Mouse (Mus musculus) spleen, postnatal 10 days (tissue): ENCODE measurements around the gene Rbms1.

ENCODE experiments used
- DNase-seq, 2 experiments: peaks; one replicate each; pipeline ENCODE4 v3.0.0; 2021 to 2022; ENCODE audit warnings: low spot score in 2 of 2

Rbms1 gene

DNA sequence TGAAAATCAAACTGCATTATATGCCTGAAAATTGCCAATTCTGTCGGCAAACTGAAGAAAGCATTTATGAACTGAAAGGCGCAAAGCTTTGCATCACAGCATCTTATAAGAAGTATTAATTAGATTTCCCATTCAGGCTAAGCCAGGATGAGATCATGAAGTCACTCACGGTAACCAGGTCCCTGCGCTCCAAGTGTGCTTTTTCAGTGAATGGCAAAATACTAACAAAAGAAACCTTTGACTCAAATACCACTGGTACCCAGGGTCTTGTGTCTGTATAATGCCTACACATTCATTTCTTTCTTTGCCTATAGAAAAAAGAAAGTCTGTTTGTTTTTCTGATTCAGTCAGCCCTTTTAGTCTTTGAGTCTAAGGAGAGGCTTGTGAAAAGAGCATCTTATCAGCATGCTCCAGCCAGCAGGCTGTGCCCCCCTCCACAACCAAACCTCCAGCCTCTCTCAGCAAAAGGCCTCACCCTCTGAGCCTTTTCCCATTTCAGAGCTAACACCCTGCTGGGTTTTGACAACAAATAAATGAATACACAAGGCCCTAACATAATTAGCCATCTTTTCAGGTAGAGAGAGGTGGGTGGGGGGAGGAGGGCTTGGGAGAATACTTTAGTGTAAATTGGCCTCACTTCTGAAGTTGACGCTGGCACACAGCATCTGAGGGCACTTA, 83.7 kb downstream of the Rbms1 start:
- DNase-seq = no peak

DNA sequence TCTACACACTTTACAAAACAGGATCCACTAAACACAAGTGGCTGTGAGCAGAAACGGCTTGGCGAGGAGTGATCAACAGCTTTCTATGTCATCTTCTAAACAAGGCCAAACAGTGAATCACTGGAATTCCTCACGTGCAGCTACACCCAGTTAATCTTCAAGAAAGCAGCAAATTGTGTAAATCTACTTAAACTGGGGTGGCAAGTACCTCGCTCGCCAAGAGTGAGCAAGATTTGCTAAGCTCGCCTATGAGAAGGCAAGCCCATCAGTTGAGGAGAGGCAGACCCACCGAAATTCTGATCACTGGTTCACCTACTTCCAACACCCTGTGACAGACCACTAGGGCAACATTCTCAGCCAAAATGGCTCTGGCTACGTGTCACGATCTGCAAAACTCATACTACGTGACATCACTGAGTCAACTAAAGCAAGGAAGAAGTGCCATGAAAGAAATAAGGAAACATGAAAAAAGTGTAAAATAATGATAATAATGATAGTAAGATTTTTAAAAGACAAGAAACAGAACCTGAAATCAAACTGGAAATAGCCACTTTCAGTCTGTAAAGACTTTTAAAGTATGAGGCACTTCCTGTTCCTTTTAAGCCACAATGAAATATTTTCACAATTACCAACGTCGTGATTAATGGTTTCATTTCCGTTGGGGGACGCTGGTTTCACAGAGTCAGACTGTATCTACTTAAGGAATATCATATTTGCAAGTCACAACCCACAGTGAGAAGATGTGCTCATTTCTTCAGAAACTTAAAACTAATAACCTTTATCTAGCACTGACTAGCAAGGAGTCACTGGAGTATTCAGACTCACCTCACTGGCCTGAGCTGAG, 85.2 kb downstream of the Rbms1 start:
- no peak for DNase-seq

DNA sequence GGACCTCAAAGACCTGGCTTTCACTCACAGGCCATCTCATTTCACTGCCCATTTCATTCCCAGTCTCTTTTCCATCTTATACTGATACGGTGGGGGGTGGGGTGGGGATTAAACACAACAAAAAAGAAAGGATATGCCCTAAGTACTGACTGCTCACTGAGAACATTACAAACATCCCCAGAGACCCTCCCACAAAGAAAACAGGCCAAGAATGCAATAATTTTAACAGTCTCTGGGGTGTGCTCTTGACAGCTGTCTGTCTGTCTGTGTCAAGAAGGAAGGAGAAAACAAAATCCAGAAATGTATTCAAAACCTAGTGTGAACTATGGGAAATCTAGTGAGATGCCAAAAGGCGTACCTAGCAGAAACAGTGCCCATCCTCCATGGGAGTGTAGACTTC, 86.1 kb downstream of the Rbms1 start:
- DNase-seq = no peak

DNA sequence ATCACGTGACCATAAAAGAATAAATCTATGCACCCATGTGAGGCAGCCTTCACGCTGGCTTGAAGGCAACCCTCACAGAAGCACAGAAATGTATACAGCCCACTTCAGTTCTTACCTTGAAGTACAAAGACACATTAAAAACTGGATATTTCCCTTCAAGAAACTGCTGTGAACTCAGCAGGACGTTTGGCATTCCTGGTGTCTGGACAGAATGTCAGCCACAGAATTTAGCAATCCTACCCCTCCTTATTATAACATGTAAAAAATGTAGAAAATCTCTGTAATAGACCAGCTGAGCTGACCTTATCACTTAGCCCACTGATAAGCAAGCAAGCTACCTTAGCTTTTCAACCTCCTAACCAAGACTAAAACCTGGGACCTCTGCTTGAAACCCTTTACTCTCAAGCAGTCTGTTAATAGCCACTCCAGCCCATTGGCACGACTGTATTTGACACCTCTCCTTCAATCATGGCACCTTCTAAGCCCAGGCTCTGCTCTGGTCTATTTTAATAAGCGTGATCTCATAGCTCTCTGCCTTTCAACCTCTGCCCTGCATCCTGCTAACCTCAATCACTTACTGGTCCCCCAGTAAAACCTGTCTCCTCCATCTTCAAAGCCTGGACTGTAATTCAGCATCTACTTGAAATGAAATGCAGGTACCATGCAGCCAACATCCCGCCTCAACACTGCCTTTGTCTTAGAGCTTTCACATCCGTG, 90.7 kb downstream of the Rbms1 start:
- DNase-seq = no peak

DNA sequence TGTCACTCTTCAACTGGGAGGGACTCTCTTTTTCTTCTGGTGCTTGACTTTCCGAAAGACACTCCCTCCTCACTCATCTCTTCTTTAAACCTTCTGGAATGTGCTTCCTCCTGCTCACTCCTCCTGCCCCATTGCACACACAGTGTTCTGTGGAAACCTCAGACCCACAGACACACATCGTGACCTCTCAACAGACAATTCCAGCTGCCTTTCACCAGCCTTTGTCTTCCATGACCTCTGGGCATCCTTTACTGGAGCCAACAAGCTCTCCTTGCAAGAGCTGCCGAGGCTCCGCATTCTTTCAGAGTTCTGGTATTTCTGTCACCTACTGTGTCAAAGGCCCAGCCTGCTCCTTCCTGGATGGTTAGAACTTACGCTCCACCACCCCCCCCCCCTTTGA, 92.0 kb downstream of the Rbms1 start:
- DNase-seq = no peak

DNA sequence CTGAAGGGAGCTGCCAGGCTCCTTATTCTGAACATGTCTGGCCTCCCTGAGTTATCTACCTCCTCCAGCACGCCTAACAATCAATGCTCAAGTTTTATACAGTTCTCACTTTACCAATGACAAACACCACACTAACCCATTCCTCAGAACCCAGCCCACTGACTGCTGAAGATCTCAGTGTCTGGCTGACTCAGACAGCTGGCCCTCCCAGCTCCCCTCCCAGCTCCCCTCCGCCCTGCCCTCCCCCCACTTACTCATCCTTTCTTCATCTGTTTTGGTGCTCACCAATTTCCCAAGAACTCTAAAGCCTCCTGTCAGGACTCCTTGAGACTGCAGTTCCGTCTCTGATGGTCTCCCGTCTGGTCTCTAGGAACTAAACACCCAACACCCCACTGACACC, 92.5 kb downstream of the Rbms1 start:
- no peak for DNase-seq

DNA sequence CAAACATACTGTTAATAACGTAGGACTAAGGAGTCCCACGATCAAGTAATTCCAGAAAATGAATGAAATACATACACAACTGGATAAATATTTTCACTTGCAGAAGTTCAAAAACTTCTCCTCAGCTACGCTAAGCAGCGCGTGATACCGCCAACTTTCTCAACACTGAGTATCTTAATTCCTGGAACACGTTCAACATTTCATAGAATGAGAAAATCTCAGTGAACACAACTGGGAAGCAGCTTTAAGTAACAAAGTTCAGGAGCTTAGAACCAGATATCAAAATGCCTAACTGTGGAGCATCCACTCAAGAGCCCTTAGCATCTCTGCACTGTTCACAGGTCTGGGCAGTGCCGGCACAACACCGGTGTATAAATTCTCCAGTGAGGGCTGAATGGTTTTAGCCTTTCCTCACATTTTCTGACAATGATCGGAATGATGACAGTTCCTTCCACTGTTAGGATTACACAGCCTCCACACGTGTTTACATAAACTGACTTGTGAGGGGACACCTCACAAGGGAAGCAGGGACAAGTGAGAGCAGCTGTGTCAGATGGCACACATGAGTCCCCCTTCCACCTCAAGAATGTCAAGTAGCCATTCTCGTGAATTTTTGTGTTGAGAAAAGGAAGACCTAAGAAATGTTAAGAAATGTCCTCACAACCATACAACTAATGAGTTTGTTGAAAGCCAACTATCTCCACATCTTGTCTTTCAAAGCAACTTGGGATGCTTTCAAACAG, 93.8 kb downstream of the Rbms1 start:
- DNase-seq = no peak

DNA sequence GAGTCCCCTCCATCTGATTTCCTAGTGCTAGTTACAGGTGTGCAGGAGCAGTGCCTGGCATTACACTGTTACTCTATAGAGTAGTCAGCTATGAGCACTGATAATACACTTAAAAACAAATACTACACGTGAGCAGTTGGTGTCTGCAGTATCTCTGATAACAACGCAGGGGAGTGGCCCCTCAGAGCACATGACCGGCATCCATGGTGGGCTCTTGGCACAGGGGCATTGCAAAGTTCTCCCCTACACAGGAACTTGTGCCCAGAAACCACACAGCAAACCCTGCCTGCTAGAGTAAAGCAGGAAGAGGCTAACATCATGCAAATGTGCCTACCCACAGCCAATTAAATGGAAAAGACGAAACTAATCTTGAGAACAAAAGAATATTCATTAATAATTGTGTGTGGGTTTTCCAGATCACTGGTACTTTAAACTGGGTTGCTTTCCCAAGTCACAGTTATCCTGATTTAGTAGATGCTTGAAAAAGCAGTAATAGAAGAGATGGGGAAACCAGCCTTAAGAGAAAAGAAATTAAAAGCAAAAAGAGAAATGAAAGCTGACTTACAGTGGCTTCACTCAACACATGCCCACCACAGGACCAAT, 94.8 kb downstream of the Rbms1 start:
- DNase-seq = peak in 1 of 2 experiments; percentile 29

DNA sequence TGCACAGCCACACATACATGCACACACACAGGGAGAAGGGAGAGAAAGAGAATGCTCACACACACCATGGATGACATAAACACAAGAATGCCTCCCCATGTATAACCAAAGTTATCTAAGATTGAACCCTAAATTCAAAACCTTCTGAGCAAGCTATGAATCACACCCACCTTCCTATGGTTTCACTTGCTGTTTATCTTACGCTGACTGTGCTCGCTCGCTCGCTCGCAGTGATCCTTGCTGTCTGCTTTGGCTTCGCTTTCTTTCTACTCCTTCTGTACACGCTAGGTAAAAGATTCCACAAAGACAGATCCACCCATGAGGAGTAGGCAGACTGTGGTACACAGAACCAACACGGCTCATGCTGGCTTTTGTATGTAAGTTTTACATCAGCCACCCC, 95.7 kb downstream of the Rbms1 start:
- no peak for DNase-seq

DNA sequence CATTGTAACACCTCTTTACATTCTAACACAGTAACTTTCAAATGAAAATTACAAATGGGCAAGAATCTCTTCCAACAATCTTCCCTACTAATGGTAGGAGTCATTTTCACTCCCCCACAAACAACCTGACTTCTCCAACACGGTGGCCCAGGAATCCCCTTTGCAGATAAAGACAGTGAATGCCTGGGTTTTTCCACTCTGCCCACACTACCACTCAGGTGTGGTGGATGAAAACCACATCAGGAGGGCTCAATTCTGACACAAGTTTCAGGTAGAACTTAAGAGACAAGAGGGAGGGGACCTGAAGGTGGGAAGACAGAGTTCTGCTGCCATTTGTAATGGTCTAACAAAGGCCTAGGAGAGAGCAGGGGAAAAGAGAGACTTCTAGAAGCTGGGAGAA, 97.1 kb downstream of the Rbms1 start:
- no peak for DNase-seq

DNA sequence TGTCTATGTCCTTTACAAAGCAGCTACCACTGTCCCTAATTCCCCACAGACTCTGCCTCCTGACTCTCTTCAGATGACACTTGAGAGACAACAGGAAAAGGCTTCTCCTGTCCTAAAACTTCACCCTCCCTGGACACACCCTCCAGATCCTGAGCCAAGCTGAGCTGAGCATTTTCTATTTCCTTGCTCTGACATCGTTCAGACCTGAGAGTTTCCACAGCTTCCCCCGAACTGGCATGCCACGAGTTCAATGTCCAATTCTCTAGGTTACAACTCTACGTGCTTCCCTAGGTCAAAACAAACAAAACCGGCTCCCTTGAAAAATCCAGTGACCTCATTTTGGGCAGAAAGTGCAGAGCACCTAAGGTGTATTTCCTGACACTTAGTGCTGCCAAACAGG, 98.0 kb downstream of the Rbms1 start:
- no peak for DNase-seq

DNA sequence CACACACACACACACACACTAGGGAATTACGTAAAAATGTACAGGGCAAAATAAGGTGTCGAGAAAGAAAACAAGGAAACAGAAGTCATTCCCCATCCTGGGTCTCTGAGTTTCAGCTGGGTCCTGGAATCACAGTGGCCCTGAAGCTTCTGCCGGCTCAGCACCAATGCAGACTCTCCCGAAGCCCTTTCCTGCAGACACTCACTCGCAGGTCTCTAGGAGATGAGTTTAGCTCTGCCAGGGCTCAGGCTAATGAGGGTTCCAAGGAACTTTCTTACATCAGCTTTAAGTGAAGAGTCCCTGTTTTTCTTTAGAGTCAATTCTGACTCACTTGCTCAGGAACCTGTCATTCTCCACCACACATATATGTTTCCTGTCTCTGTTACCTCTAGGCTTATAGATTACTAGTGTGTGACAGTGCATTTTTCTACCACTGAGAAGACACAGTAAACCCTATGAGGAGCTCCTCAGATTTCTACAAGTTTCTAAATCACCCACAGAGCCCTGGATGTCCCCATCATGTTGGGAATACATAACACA, 98.7 kb downstream of the Rbms1 start:
- no peak for DNase-seq

DNA sequence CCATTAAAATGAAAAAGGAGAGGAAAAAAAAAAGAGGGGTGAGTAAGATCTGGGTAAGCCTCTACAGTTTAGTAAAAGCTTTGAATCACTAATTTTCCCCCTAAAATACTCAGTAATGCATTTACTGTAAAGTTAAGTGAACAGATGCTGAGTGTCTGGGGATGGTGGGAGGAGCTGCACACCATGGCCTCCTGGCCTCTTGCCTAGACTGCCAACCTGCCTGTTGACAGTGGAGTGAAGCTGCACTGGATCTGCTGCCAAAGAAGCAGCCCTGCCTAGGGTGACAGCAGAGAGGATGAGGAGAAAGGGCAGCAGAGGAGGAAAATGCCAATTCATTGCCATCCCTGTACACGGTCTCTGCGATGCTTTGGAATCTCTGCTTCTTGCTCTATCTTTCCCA, 99.2 kb downstream of the Rbms1 start:
- no peak for DNase-seq

DNA sequence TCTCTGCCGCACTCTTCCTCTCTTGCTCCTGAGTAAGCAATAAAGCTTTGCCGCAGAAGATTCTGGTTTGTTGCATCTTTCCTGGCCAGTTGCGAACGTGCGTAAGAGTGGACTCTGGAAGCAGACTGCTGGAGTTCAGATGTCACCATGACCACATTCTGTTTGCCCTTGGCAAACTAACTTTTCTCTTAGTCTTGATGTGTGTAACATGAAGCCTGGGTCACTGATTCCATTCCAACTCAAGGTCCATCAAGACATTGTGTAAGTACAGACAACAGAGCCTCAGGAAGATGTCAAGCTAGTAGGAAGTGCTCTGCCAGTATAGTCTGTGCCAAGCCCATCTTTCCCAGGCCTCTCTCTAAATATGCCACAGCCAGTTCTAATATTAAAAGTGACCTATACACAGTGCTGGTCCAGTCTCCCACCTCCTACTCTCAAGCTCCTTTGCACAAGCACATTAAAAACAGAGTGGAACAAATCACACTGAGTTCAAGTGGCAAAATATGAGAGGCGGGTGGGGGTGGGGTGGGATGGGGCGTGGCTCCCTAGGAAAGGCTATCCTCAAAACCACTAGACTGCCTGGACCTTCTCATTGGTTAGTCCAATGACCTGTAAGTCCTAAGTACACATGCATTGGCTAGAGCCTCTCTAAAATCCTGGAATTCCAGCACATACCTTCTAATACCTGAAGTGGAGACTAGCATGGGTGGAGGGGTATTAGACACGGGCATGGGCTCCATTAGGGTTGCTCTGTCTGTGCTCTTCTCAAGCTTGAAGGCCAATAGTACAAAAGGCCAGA, 99.9 kb downstream of the Rbms1 start:
- DNase-seq = no peak

DNA sequence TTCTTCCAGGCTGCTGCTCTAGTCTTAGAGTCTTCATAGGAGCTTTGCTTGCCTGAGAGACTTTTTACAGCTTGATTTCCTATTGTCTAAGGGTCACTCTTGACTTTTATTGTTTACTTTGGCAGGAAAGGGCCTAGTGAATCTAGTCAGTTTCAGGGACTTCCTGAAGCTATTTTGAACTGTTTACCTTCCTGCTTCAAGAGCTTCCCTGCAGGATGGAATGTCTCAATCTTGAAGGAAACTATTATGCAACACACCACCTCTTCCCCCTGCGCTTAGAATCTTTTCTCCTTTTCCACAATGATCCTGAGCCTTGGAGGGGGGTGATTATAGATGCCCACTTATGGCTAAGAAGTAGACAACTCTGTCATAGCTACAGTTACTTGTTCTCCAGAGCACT, 104.9 kb downstream of the Rbms1 start:
- DNase-seq = no peak

DNA sequence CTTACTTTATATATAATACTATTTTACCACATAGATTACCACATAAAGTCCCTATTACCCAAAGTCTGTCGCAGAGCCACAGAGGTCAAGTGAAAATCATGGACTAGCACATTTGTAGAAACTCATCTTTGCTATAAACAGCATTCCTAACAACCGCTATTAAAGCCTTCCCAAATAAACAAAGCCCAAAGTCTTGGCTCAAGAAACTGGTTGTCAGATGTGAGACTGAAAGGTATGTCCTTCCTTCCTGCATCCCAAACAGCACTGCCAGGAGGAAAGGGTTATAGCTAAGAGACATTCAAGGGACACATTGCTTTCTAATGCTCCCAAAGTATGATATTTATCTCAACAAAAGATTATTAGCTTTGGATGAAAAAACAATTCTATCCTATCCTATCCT, 106.9 kb downstream of the Rbms1 start:
- no peak for DNase-seq

DNA sequence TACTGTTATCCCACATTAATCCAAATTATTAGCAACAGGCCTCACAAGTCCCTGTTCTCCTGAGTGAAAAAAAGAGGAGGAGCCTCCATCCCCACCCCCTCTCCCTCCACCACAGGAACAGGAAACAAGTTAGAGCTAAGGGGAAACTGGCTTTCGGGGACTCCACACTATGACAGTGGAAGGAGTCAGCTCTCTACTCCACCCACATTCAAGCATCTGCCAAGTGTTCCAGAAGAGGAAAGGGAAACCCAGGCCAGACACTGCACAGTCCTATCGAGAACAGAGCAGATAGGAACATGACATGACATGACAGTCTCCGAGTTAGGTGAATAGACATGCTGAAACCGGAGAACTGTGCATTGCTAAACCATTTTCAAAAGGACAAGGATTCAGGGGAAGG, 108.0 kb downstream of the Rbms1 start:
- DNase-seq = no peak

DNA sequence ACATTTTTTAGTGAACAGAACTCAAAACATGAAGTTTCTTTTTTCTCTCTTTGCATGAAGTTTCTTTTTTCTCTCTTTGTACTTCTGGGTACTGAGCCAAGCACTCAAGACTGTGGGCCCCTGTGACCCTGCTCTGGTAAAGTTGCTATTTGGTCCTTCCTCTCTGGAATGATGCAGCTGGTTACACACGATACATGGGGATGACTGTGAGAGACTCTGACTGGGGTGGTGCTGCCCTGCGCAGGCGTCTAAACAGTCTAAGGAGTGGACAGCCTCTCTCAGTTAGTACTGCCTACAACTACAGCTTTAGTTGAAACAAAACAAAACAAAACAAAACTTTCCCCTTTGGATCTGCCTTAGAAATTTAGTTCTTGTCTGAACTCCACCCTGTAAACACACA, 111.1 kb downstream of the Rbms1 start:
- no peak for DNase-seq

DNA sequence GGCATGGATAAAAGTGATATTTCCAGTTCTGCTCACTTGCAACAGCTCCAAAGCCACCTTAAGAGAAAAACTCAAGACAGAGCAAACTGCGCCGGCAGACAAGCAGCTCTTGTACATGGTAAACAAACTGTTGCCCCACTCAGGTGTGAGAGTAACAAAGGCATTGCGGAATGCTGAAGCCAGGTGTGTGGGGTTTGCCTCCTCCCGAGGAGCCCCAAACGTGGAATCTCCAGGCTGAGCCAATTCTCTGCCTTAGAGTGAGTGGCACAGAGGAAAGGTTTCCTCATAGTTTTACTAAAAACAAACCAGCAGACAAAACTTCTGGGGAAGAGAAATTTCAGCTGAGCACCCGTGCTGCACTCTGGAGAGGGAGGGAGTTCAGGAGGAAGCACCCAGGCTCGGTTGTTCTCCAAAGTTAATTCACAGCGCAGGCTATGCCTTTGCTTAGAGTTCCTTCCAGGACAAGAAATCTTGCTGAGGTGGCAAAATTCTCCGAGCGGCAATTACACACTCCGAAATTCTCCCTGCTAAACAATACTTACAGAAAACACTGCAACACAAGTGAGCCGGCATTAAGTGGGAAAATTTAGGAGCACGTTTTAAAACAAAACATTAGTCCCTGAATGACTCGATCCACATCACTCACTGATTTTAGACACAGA, 111.8 kb downstream of the Rbms1 start:
- no peak for DNase-seq

DNA sequence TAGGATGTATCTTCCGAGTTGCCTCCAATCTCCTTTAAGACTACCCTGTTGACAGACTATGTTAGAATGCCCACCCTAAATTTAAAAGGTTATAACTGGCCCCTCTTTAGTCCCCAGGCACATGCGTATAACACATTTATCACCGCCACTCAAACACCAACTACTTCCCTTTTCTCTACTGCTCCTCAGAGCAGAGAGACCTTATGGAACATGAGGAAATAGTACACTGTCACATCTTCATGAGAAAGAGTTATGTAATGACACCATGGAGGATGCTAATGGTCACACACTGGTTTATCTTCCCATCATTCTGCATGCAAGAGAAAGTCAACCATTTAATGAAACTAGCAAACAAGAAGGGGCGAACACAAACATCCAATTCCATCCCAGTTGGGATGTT, 114.5 kb downstream of the Rbms1 start:
- DNase-seq = no peak
